Mouse (Mus musculus) neutrophil, adult 5-6 weeks (primary cell): Measurements from ENCODE around the gene Slc35b2. TPM values are rescaled to one million over a fixed set of nuclear protein-coding genes. Genes with fewer than 3 reads are reported as not detected.

ENCODE experiments used
- ATAC-seq: fragments of 151-379, 151-347 bp; 2 replicates; pipeline ENCODE4 v1.8.0; 2017; ENCODE audit warnings: mild to moderate bottlenecking, moderate TSS enrichment; ENCODE audit not compliant: insufficient number of reproducible peaks, poor library complexity, low FRiP score, severe bottlenecking; ENCODE audit errors: extremely low read depth
- total RNA-seq: library from RNA; stranded (forward); fragments of 200-1000 nt; gene quantifications from 2 replicates; pipeline ENCODE4 v1.2.3, GENCODE M21; 2017

Gene Slc35b2
- total RNA-seq, 1 experiment from 2014 or later, result 17.7 TPM

- ATAC-seq, result no peak
Measured at GRCm38 (mm10) chr17:45594195-45594594, 30.5 kb downstream of the Slc35b2 start.

GRCm38 (mm10) chr17:45594881-45595735 is 31.4 kb downstream of the Slc35b2 start:
- ATAC-seq, result peak; percentile 35

GRCm38 (mm10) chr17:45595736-45596390 is 32.2 kb downstream of the Slc35b2 start:
- ATAC-seq, result no peak

GRCm38 (mm10) chr17:45596631-45597396 is 33.1 kb downstream of the Slc35b2 start:
- peak; percentile 58 for ATAC-seq

GRCm38 (mm10) chr17:45597787-45598186 is 34.1 kb downstream of the Slc35b2 start:
- no peak for ATAC-seq

GRCm38 (mm10) chr17:45598376-45598775 is 34.7 kb downstream of the Slc35b2 start:
- ATAC-seq, result no peak

- ATAC-seq, result no peak
Measured at GRCm38 (mm10) chr17:45598891-45599290, 35.2 kb downstream of the Slc35b2 start.

- no peak for ATAC-seq
Measured at GRCm38 (mm10) chr17:45599446-45600242, 36.0 kb downstream of the Slc35b2 start, which contains the start of gene Slc29a1. Gene Slc29a1, minus strand, starts transcription at chr17:45599606.

GRCm38 (mm10) chr17:45600267-45600666 is 36.6 kb downstream of the Slc35b2 start:
- ATAC-seq, result no peak

- ATAC-seq, result no peak
Measured at GRCm38 (mm10) chr17:45601325-45601724, 37.7 kb downstream of the Slc35b2 start.

- ATAC-seq, result no peak
Measured at GRCm38 (mm10) chr17:45601877-45602304, 38.2 kb downstream of the Slc35b2 start, which contains the start of gene Mymx. Gene Mymx, minus strand, starts transcription at chr17:45602102.

GRCm38 (mm10) chr17:45602984-45603383 is 39.3 kb downstream of the Slc35b2 start:
- ATAC-seq, result no peak

GRCm38 (mm10) chr17:45606992-45607879 is 43.6 kb downstream of the Slc35b2 start:
- ATAC-seq, result no peak

GRCm38 (mm10) chr17:45608396-45608795 is 44.7 kb downstream of the Slc35b2 start:
- no peak for ATAC-seq

- no peak for ATAC-seq
Measured at GRCm38 (mm10) chr17:45610144-45610866, 46.6 kb downstream of the Slc35b2 start.

- no peak for ATAC-seq
Measured at GRCm38 (mm10) chr17:45612008-45612407, 48.3 kb downstream of the Slc35b2 start.

GRCm38 (mm10) chr17:45612921-45613320 is 49.2 kb downstream of the Slc35b2 start:
- 0 out of 2 replicates have a peak, but pooled peaks have one; percentile 33 for ATAC-seq
